Mouse (Mus musculus) CH12.LX (cell line): ENCODE data around the gene Tcf25. TPM values are rescaled to one million over a fixed set of nuclear protein-coding genes. Genes with fewer than 3 reads are reported as not detected.

ENCODE experiments used
- DNase-seq: peaks from one replicate; pipeline ENCODE4 v3.0.0-alpha.2; 2013; ENCODE audit errors: extremely low read depth
- H3K27ac ChIP-seq: 2 replicates; pipeline ENCODE4 v1.5.1; 2012; ENCODE audit warnings: low read depth, mild to moderate bottlenecking, control low read depth, moderate library complexity; ENCODE audit not compliant: insufficient read depth
- H3K27me3 ChIP-seq: replicated peaks from 2 replicates; pipeline ENCODE3; 2012; ENCODE audit warnings: inconsistent platforms
- H3K36me3 ChIP-seq, 2 experiments: replicated peaks in 1 of 2; 2 replicates each; pipeline versions ENCODE3 to v1.6.1; 2012; ENCODE audit warnings: inconsistent platforms in 1 of 2, low read length in 1 of 2, mild to moderate bottlenecking in 1 of 2, mixed read lengths in 1 of 2, moderate library complexity in 1 of 2; ENCODE audit not compliant: control insufficient read depth in 1 of 2, insufficient read depth in 1 of 2
- H3K4me1 ChIP-seq, 2 experiments: 2 replicates each; pipeline ENCODE4 v1.6.1; 2012; ENCODE audit warnings: inconsistent platforms in 1 of 2, moderate library complexity in 1 of 2; ENCODE audit not compliant: insufficient read depth in 2 of 2, control insufficient read depth in 1 of 2
- H3K4me2 ChIP-seq: 2 replicates; pipeline ENCODE4 v1.6.1; 2012; ENCODE audit warnings: low read depth, mild to moderate bottlenecking, control low read depth; ENCODE audit not compliant: poor library complexity, insufficient read depth, severe bottlenecking
- H3K4me3 ChIP-seq, 3 experiments: fragments of 150-350 bp in 1 of 3; sonication (generic) in 1 of 3; replicated peaks in 1 of 3; 2 replicates each; pipeline versions ENCODE3 to v1.5.1; 2011 to 2012; ENCODE audit warnings: low read depth in 2 of 3, low read length in 2 of 3, mild to moderate bottlenecking in 2 of 3, moderate library complexity in 2 of 3, control low read depth in 1 of 3, improper control_type of control experiment in 1 of 3, inconsistent platforms in 1 of 3, mixed read lengths in 1 of 3; ENCODE audit not compliant: poor library complexity in 1 of 3
- H3K79me2 ChIP-seq: replicated peaks from 2 replicates; pipeline ENCODE4 v1.6.1; 2012; ENCODE audit warnings: mild to moderate bottlenecking, moderate library complexity; ENCODE audit not compliant: control insufficient read depth, poor library complexity, insufficient read depth, severe bottlenecking; ENCODE audit errors: extremely low read depth
- H3K9ac ChIP-seq: 2 replicates; pipeline ENCODE4 v1.6.1; 2012; ENCODE audit warnings: low read depth, mild to moderate bottlenecking, control low read depth, moderate library complexity; ENCODE audit not compliant: insufficient read depth
- H3K9me3 ChIP-seq: replicated peaks from 2 replicates; pipeline ENCODE3; 2012; ENCODE audit warnings: low read length, inconsistent platforms, mixed read lengths
- CHD1 ChIP-seq: IDR thresholded peaks from 2 replicates; pipeline ENCODE4 v1.6.1; 2012; ENCODE audit warnings: low read depth, low read length, improper control_type of control experiment, inconsistent platforms
- CTCF ChIP-seq, 2 experiments: IDR thresholded peaks in 1 of 2; conservative IDR thresholded peaks in 1 of 2; 2 replicates each; pipeline ENCODE4 v1.5.1; 2011 to 2012; ENCODE audit warnings: low read depth in 2 of 2, low read length in 2 of 2, improper control_type of control experiment in 1 of 2, inconsistent platforms in 1 of 2, mild to moderate bottlenecking in 1 of 2, moderate library complexity in 1 of 2
- E2F4 ChIP-seq: IDR thresholded peaks from 2 replicates; pipeline ENCODE4 v1.6.1; 2011; ENCODE audit warnings: low read depth, low read length, improper control_type of control experiment; ENCODE audit not compliant: insufficient replicate concordance
- GABPA ChIP-seq: IDR thresholded peaks from 2 replicates; pipeline ENCODE4 v1.6.1; 2012; ENCODE audit warnings: low read depth, low read length, improper control_type of control experiment, inconsistent platforms; ENCODE audit not compliant: insufficient replicate concordance
- MAFK ChIP-seq: IDR thresholded peaks from 2 replicates; pipeline ENCODE4 v1.6.1; 2011; ENCODE audit warnings: low read length, improper control_type of control experiment; ENCODE audit not compliant: insufficient replicate concordance
- MAZ ChIP-seq: IDR thresholded peaks from 2 replicates; pipeline ENCODE4 v1.6.1; 2012; ENCODE audit warnings: low read depth, mild to moderate bottlenecking, inconsistent platforms, low read length, improper control_type of control experiment, moderate library complexity
- MEF2A ChIP-seq: IDR thresholded peaks from 2 replicates; pipeline ENCODE4 v1.6.1; 2014; ENCODE audit warnings: low read depth, mild to moderate bottlenecking, inconsistent platforms, low read length, improper control_type of control experiment, borderline replicate concordance
- MXI1 ChIP-seq: IDR thresholded peaks from 2 replicates; pipeline ENCODE4 v1.6.1; 2011; ENCODE audit warnings: mild to moderate bottlenecking, low read depth, low read length, improper control_type of control experiment
- NRF1 ChIP-seq: IDR thresholded peaks from 2 replicates; pipeline ENCODE4 v1.6.1; 2014; ENCODE audit warnings: low read depth, mild to moderate bottlenecking, inconsistent platforms, low read length, improper control_type of control experiment, moderate library complexity
- POLR2A ChIP-seq: IDR thresholded peaks from 2 replicates; pipeline ENCODE4 v1.6.1; 2011; ENCODE audit warnings: low read depth, mild to moderate bottlenecking, improper control_type of control experiment, low read length
- POLR2AphosphoS2 ChIP-seq: IDR thresholded peaks from 2 replicates; pipeline ENCODE4 v1.6.1; 2011; ENCODE audit warnings: low read depth, low read length, improper control_type of control experiment
- RAD21 ChIP-seq: IDR thresholded peaks from 2 replicates; pipeline ENCODE4 v1.6.1; 2011; ENCODE audit warnings: low read depth, mild to moderate bottlenecking, low read length, improper control_type of control experiment, moderate library complexity
- RCOR1 ChIP-seq: conservative IDR thresholded peaks from 2 replicates; pipeline ENCODE4 v1.6.1; 2012; ENCODE audit warnings: low read depth, mild to moderate bottlenecking, inconsistent platforms, low read length, improper control_type of control experiment
- SMC3 ChIP-seq: IDR thresholded peaks from 2 replicates; pipeline ENCODE4 v1.6.1; 2011; ENCODE audit warnings: low read depth, low read length, improper control_type of control experiment
- UBTF ChIP-seq: IDR thresholded peaks from 2 replicates; pipeline ENCODE4 v1.6.1; 2012; ENCODE audit warnings: low read depth, mild to moderate bottlenecking, inconsistent platforms, low read length, improper control_type of control experiment, moderate library complexity
- USF2 ChIP-seq: conservative IDR thresholded peaks from 2 replicates; pipeline ENCODE4 v1.6.1; 2011; ENCODE audit warnings: low read depth, low read length, improper control_type of control experiment
- ZC3H11A ChIP-seq: IDR thresholded peaks from 2 replicates; pipeline ENCODE4 v1.6.1; 2012; ENCODE audit warnings: low read depth, mild to moderate bottlenecking, inconsistent platforms, low read length, improper control_type of control experiment
- ZKSCAN1 ChIP-seq: IDR thresholded peaks from 2 replicates; pipeline ENCODE4 v1.6.1; 2012; ENCODE audit warnings: low read depth, inconsistent platforms, low read length, improper control_type of control experiment, borderline replicate concordance
- ZMIZ1 ChIP-seq: IDR thresholded peaks from 2 replicates; pipeline ENCODE4 v1.6.1; 2012; ENCODE audit warnings: low read depth, mild to moderate bottlenecking, inconsistent platforms, low read length, improper control_type of control experiment
- ZNF384 ChIP-seq: IDR thresholded peaks from 2 replicates; pipeline ENCODE4 v1.6.1; 2012; ENCODE audit warnings: low read depth, low read length, improper control_type of control experiment, inconsistent platforms
- dilution Hi-C: fragments of 300-500 bp; cut with MboI; formaldehyde crosslinking; loops from 2 replicates; pipeline ENCODE4 v1.14.3; 2020; ENCODE audit warnings: low sequenced_read_pairs; ENCODE audit not compliant: extremely low pct_unique_long_range_greater_than_20kb, extremely low pct_ligation_motif_present
- in situ Hi-C: fragments of 300-500 bp; cut with MboI; formaldehyde crosslinking; loops from 3 replicates; pipeline ENCODE4 v1.14.3; 2019; ENCODE audit warnings: low sequenced_read_pairs, low pct_ligation_motif_present, low pct_unique_long_range_greater_than_20kb, mixed read lengths
- polyA plus RNA-seq: library from polyadenylated mRNA; unstranded; fragments of >175 nt; gene quantifications from 2 replicates; pipeline ENCODE4 v1.2.1, GENCODE M21; 2012; ENCODE audit warnings: low read depth; ENCODE audit not compliant: insufficient read length
- total RNA-seq, 2 experiments: library from RNA; depleted of rRNA; stranded (reverse); fragments of 300-350 nt in 1 of 2; fragments of >200 nt in 1 of 2; gene quantifications; 2 replicates each; pipeline ENCODE4 v1.2.3; 2012 to 2014

Tcf25 gene
- total and polyA plus RNA-seq, 3 experiments: 168 to 393 (median 207) TPM

DNA sequence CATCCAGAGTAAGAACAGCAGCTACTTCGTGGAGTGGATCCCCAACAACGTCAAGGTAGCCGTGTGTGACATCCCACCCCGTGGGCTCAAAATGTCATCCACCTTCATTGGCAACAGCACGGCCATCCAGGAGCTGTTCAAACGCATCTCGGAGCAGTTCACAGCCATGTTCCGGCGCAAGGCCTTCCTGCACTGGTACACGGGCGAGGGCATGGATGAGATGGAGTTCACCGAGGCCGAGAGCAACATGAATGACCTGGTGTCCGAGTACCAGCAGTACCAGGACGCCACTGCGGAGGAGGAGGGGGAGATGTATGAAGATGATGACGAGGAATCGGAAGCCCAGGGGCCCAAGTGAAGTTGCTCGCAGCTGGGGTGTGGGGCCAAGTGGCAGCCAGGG is 47.8 kb downstream of the Tcf25 start:
- H3K27me3 ChIP-seq: no peaks in the 10 kb centered on the region
- no peak for DNase-seq
- peaks cover 0 to 15% of the 10 kb centered on the region in 2 experiments; a peak in 2 of 4 replicates for H3K4me1 ChIP-seq
- H3K4me2 ChIP-seq: no peak overlapping the region
- in situ Hi-C loops: no loop called here
- dilution Hi-C loops: no loop called here
- peaks cover 8% of the 10 kb centered on the region for H3K9me3 ChIP-seq
- H3K9ac ChIP-seq: no peak overlapping the region
- TF ChIP-seq NRF1: no peak
- peaks cover 2 to 3% of the 10 kb centered on the region in 2 experiments for H3K36me3 ChIP-seq
- no peak overlapping the region for H3K4me3 ChIP-seq
- no peak overlapping the region for H3K27ac ChIP-seq
- H3K79me2 ChIP-seq: peaks cover 2% of the 10 kb centered on the region

DNA sequence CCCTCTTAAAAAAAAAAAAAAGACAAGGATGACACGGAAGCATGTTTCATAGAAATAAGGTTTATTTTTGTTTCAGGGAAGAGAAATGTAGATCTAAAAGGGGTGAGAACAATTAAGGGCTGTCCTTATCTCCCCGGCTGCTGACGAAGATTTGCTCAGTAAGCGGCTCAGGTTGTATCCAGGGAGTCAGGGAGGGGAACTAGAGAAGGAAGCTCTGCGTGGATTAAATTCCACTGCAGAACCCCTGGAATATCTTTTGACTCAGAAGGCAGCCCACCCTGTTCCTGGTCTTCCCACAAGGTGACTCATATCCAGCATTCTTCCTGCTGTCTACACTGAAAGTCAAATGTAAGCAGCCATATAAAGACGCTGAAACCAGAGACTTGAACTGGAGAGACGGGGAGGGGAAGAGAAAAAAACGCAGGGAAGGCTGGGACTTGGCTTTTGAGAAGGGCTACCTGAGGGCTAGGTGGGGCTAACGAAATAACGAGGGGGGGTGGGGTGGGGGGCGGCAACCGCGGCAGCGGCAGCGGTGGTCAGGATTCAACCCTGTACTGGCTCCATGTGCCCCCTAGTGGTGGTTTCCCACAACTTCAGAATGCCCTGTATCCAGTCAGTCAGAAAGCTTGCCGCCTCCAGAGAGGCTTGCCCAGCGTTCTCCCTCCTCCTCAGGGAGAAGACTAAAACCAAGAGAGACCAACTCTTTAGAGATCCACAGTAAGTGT is 48.7 kb downstream of the Tcf25 start:
- H3K4me3 ChIP-seq: no peak overlapping the region
- peaks cover 11 to 12% of the 10 kb centered on the region in 2 experiments for H3K36me3 ChIP-seq
- peaks cover 17% of the 10 kb centered on the region for H3K9me3 ChIP-seq
- TF ChIP-seq ZKSCAN1: no peak
- peak; percentile 50 for TF ChIP-seq RAD21
- TF ChIP-seq ZNF384: peak; percentile 33
- peak; percentile 48 for TF ChIP-seq SMC3
- TF ChIP-seq POLR2A: no peak
- no peak for TF ChIP-seq POLR2AphosphoS2
- peak; percentile 25 to 73; a peak in 3 of 4 replicates for TF ChIP-seq CTCF (conservative IDR thresholded peaks at IDR 0.05 in 1 of 2, IDR thresholded peaks at IDR 0.05 in 1 of 2; ENCODE audit: low read depth in 2 of 2, low read length in 2 of 2)
- no peak for TF ChIP-seq RCOR1
- H3K79me2 ChIP-seq: peaks cover 7% of the 10 kb centered on the region
- no peak overlapping the region for H3K27ac ChIP-seq
- dilution Hi-C loops (no loop called here), in situ Hi-C loops (no loop called here)
- peak overlapping the region; percentile 58 for H3K4me2 ChIP-seq
- no peaks in the 10 kb centered on the region for H3K27me3 ChIP-seq
- H3K9ac ChIP-seq: no peak overlapping the region; the same call in 1 of the 2 replicates
- DNase-seq: peak; percentile 61
- H3K4me1 ChIP-seq: peaks cover 0 to 15% of the 10 kb centered on the region in 2 experiments; a peak in 2 of 4 replicates

DNA sequence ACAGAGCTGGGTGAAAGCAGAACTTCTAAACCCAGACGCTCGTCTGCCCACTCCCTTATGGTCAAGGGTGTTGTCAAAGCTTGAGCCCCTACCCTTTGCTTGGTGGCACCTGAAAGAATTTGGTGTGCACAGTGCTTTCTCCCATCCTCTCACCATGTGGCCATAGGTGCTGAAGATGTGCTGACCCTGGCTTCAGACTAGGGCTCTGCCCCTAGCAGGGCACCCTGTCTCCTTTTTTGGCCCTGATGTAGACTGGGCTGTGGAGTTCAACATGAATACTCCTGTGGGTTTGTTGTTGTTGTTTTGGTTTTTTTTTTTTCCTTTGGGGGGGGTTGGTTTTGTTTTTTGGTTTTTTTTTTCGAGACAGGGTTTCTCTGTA is 49.2 kb downstream of the Tcf25 start:
- DNase-seq: no peak
- H3K9me3 ChIP-seq: peaks cover 22% of the 10 kb centered on the region
- TF ChIP-seq ZMIZ1: no peak
- no peak for TF ChIP-seq RAD21
- no peak for TF ChIP-seq ZC3H11A
- TF ChIP-seq USF2: no peak
- no peak for TF ChIP-seq RCOR1
- no peak for TF ChIP-seq MAZ
- no peak for TF ChIP-seq ZNF384
- no peak for TF ChIP-seq SMC3
- TF ChIP-seq POLR2AphosphoS2: no peak
- TF ChIP-seq CHD1: no peak
- no peak for TF ChIP-seq MAFK
- no peak for TF ChIP-seq MEF2A
- TF ChIP-seq MXI1: no peak
- TF ChIP-seq UBTF: no peak
- TF ChIP-seq GABPA: no peak
- no peak for TF ChIP-seq ZKSCAN1
- TF ChIP-seq E2F4: no peak
- peaks cover 7% of the 10 kb centered on the region for H3K79me2 ChIP-seq
- H3K4me2 ChIP-seq: no peak overlapping the region
- H3K4me3 ChIP-seq: no peak overlapping the region
- no peak overlapping the region for H3K9ac ChIP-seq
- in situ Hi-C loops: no loop called here
- no peaks in the 10 kb centered on the region for H3K27me3 ChIP-seq
- dilution Hi-C loops: no loop called here
- no peak overlapping the region for H3K27ac ChIP-seq
- H3K4me1 ChIP-seq: peaks cover 0 to 15% of the 10 kb centered on the region in 2 experiments; a peak in 2 of 4 replicates
- H3K36me3 ChIP-seq: peaks cover 16 to 17% of the 10 kb centered on the region in 2 experiments
